Mouse (Mus musculus) midbrain, embryonic 12.5 days (tissue): ENCODE measurements around the gene Slc4a1. TPM values are rescaled to one million over a fixed set of nuclear protein-coding genes. Genes with fewer than 3 reads are reported as not detected.

Experiments used
- ATAC-seq: fragments of 200-750 bp; cut with Nextera tagmentation; 2 replicates; pipeline ENCODE4 v1.8.0; 2017; ENCODE audit warnings: low read depth, moderate TSS enrichment, moderate library complexity; ENCODE audit not compliant: low FRiP score
- H3K27ac ChIP-seq: fragments of 300-500 bp; sonication (generic); replicated peaks from 2 replicates; pipeline ENCODE4 v1.5.1; 2016; ENCODE audit warnings: mild to moderate bottlenecking
- H3K27me3 ChIP-seq: fragments of 300-500 bp; sonication (generic); 2 replicates; pipeline ENCODE4 v1.6.1; 2016; ENCODE audit warnings: mild to moderate bottlenecking
- H3K36me3 ChIP-seq: fragments of 300-500 bp; sonication (generic); 2 replicates; pipeline ENCODE4 v1.6.1; 2016
- H3K4me1 ChIP-seq: fragments of 300-500 bp; sonication (generic); 2 replicates; pipeline ENCODE4 v1.6.1; 2016
- H3K4me2 ChIP-seq: fragments of 300-500 bp; sonication (generic); replicated peaks from 2 replicates; pipeline ENCODE4 v1.6.1; 2016; ENCODE audit warnings: mild to moderate bottlenecking, moderate library complexity
- H3K4me3 ChIP-seq: fragments of 300-500 bp; sonication (generic); 2 replicates; pipeline ENCODE4 v1.5.1; 2016; ENCODE audit warnings: mild to moderate bottlenecking
- H3K9ac ChIP-seq: fragments of 300-500 bp; sonication (generic); replicated peaks from 2 replicates; pipeline ENCODE4 v1.6.1; 2016; ENCODE audit warnings: mild to moderate bottlenecking, moderate library complexity
- H3K9me3 ChIP-seq: fragments of 300-500 bp; sonication (generic); 2 replicates; pipeline ENCODE4 v1.6.1; 2016; ENCODE audit warnings: mild to moderate bottlenecking
- WGBS: fragments of 180-500 bp; shearing (Covaris S2); methylation state at CpG from one replicate; pipeline ENCODE4 v1.1.7; 2016; 5-methylcytosine and 5-hydroxymethylcytosine counted together
- polyA plus RNA-seq: library from polyadenylated mRNA; unstranded; fragments of >200 nt; fragmentation: Nextera tagmentation; extraction: Ambion mirVana; gene quantifications from 2 replicates; pipeline ENCODE4 v1.2.1, GENCODE M21; 2016

The Slc4a1 gene
- polyA plus RNA-seq, 1 experiment from 2014 or later, result 30.4 TPM

- H3K27ac ChIP-seq, result no peak overlapping the region
- no peaks in the 10 kb centered on the region for H3K36me3 ChIP-seq
- no peak overlapping the region for H3K9ac ChIP-seq
- 55% methylated on average over 12 of the region's 12 CpGs for WGBS
- no peaks in the 10 kb centered on the region for H3K27me3 ChIP-seq
- no peak overlapping the region for H3K4me3 ChIP-seq
- H3K4me2 ChIP-seq, result no peak overlapping the region
- ATAC-seq, result no peak
- H3K9me3 ChIP-seq, result no peaks in the 10 kb centered on the region
- peaks cover 3% of the 10 kb centered on the region; the same call in 1 of the 2 replicates for H3K4me1 ChIP-seq
These were observed 23.3 kb downstream of the Slc4a1 start for GRCm38 (mm10) chr11:102342742-102343141.

DNA sequence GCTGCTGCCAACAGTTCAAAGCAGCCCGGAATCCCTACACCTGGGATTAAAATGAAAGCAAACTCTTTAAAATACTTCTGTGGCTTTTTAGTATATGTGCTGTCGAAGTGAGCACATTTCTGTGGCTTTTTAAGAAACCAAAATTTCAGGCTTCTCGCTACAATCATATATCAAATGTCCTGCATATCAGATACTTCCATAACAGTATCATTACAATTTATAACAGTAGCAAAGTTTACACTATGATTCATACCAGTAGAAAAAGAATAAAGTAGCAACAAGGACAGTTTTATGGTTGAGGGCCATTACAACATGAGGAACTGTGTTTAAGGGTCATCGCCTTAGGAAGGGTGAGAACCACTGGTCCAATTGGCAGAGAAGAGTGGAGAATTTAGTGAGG lies 24.9 kb downstream of the Slc4a1 start:
- no peaks in the 10 kb centered on the region for H3K27me3 ChIP-seq
- ATAC-seq, result no peak
- no peak overlapping the region for H3K4me3 ChIP-seq
- no peaks in the 10 kb centered on the region for H3K9me3 ChIP-seq
- H3K9ac ChIP-seq, result no peak overlapping the region
- no peak overlapping the region for H3K4me2 ChIP-seq
- no peaks in the 10 kb centered on the region for H3K36me3 ChIP-seq
- no peak overlapping the region for H3K27ac ChIP-seq
- H3K4me1 ChIP-seq, result no peaks in the 10 kb centered on the region; the same call in 1 of the 2 replicates
- WGBS, result 93% methylated on average over 4 of the region's 4 CpGs

DNA sequence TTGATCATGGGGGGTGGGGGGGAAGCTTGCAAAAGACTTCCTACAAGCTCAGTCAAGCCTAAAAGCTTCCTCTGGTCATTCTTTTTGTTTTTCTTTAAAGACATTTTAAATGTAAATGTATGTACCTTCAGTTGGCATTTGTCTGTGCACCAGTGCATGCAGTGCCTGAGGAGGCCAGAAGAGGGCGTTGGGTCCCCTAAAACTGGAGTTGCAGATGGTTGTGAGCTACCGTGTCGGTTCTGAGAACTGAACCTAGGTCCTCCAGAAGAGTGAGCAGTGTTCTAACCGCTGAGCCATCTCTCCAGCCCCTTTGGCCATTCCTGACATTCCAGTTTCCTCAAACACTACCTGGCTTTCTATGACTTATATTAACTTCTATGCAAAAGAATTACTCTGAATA lies 26.4 kb downstream of the Slc4a1 start:
- WGBS, result 60% methylated on average over 4 of the region's 4 CpGs
- H3K4me1 ChIP-seq, result peaks cover 6% of the 10 kb centered on the region
- H3K36me3 ChIP-seq, result no peaks in the 10 kb centered on the region
- no peak for ATAC-seq
- no peak overlapping the region for H3K4me2 ChIP-seq
- H3K9me3 ChIP-seq, result no peaks in the 10 kb centered on the region
- no peak overlapping the region for H3K27ac ChIP-seq
- H3K4me3 ChIP-seq, result no peak overlapping the region
- H3K9ac ChIP-seq, result no peak overlapping the region
- no peaks in the 10 kb centered on the region for H3K27me3 ChIP-seq

DNA sequence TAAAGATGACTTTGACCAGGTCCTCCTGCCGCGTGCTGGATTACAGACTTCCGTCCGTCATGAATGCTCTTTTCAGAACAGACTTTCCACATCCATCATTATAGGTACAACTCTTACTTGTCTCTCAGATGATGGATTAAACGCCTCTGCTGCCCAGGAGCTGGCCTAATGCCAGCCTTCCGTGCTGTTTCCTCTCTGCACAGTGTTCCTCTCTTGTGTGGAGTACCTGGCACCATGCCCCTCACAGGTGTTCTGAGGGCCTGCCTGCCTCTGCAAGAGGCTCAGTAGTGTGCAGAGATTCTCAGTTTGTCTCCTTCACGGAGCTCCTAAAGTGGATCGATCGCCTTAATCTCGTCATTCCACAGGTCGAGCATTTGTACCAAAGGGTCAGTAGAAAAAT lies 26.8 kb downstream of the Slc4a1 start:
- Histone ChIP-seq H3K4me1 (peaks cover 6% of the 10 kb centered on the region), H3K9ac (no peak overlapping the region), H3K36me3 (no peaks in the 10 kb centered on the region), H3K9me3 (no peaks in the 10 kb centered on the region), H3K4me3 (no peak overlapping the region), H3K27me3 (no peaks in the 10 kb centered on the region), H3K27ac (no peak overlapping the region), H3K4me2 (no peak overlapping the region)
- WGBS, result 86% methylated on average over 11 of the region's 11 CpGs
- no peak for ATAC-seq

- no peaks in the 10 kb centered on the region for H3K9me3 ChIP-seq
- no peak overlapping the region for H3K4me2 ChIP-seq
- WGBS, result 65% methylated on average over 3 of the region's 3 CpGs
- H3K27ac ChIP-seq, result no peak overlapping the region
- H3K4me1 ChIP-seq, result peaks cover 6% of the 10 kb centered on the region
- H3K27me3 ChIP-seq, result no peaks in the 10 kb centered on the region
- no peak for ATAC-seq
- H3K4me3 ChIP-seq, result no peak overlapping the region
- H3K36me3 ChIP-seq, result no peaks in the 10 kb centered on the region
- H3K9ac ChIP-seq, result no peak overlapping the region
These were observed 27.4 kb downstream of the Slc4a1 start for GRCm38 (mm10) chr11:102338561-102338960.

DNA sequence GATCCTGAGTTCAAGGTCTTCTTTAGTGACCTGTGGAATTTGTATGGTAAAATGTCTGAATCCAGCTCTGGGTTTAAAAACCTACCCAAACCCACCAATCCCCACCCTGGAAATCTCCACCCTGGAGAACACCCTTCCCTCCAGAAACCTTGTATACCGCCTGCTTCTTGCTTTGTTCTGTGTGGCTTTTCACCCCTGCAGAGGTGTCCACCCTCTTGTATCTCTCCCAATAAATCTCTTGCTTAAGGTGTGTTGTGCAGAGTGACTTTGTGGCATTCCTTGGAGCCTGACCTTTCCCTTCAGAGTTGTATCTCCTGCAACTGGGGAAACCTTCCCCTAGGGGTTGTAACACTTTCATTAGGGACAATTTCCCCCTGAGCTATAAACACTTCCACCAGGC lies 28.1 kb downstream of the Slc4a1 start:
- Histone ChIP-seq H3K27me3 (no peaks in the 10 kb centered on the region), H3K9me3 (no peaks in the 10 kb centered on the region), H3K4me2 (no peak overlapping the region), H3K4me1 (peaks cover 6% of the 10 kb centered on the region), H3K9ac (no peak overlapping the region), H3K4me3 (no peak overlapping the region), H3K36me3 (no peaks in the 10 kb centered on the region), H3K27ac (no peak overlapping the region)
- no peak for ATAC-seq
- WGBS, result 81% methylated on average over 1 of the region's 1 CpGs

DNA sequence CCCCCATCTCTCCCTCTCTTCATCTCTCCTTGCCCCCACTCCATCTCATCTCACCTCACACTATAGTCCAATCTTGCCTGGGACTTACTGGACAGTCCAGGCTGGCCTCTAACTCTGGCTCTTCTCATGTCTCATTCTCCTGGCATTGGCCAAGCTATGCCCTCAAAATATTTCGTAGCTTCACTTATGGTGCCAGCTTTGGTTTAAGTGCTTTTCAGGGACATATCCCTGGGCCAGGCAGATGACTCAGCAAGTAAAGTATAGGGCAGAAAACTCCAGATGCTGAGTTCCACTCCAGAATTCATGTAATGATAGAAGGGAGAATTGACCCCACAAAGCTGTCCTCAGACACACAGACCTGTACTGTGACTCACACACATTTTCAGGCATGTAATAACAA lies 29.8 kb downstream of the Slc4a1 start:
- no peak overlapping the region for H3K9ac ChIP-seq
- WGBS, result 75% methylated on average over 1 of the region's 1 CpGs
- H3K4me2 ChIP-seq, result no peak overlapping the region
- H3K27me3 ChIP-seq, result no peaks in the 10 kb centered on the region
- peaks cover 6% of the 10 kb centered on the region; the same call in 1 of the 2 replicates for H3K4me1 ChIP-seq
- no peak overlapping the region for H3K4me3 ChIP-seq
- H3K27ac ChIP-seq, result no peak overlapping the region
- H3K9me3 ChIP-seq, result no peaks in the 10 kb centered on the region
- ATAC-seq, result no peak
- H3K36me3 ChIP-seq, result no peaks in the 10 kb centered on the region

DNA sequence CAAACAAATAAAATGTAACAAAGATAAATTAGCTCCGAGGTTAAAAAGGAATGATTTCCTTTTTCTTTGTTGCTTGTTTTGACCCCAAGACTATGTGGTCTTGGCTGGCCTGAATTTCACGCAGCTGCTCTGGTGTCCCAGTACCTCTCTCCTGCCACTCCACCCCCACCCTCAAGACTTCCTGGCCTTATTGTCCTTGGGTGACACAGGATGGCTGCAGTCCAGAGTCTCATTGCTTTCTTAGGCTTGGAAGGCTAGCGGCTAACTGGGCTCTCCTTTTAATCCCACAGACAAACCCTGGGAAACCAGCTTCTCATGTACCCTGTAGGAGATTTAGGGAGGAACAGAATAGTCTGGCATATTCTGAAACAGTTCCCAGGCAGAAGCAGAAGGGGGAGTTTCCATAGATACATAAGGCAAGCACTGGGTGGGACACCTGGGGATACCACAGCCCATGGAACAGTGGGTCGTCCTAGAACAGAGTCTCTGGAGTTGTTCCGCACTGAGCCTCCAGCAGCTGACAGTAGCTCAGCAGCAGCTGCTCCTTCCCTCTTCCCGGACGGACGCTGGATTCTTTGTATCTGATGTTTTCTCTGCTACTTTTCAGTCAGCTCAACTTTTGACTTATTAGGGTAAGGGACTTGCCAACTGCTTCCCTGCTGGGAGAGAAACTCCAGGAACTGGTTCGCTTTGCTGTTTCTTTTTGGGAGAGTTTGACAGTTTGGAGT lies 30.9 kb downstream of the Slc4a1 start:
- no peak overlapping the region for H3K9ac ChIP-seq
- H3K36me3 ChIP-seq, result no peaks in the 10 kb centered on the region
- H3K27ac ChIP-seq, result no peak overlapping the region
- H3K4me1 ChIP-seq, result peaks cover 6% of the 10 kb centered on the region; the same call in 1 of the 2 replicates
- WGBS, result 45% methylated on average over 9 of the region's 9 CpGs
- no peak overlapping the region for H3K4me3 ChIP-seq
- no peaks in the 10 kb centered on the region for H3K9me3 ChIP-seq
- no peak overlapping the region for H3K4me2 ChIP-seq
- H3K27me3 ChIP-seq, result no peaks in the 10 kb centered on the region
- no peak for ATAC-seq

DNA sequence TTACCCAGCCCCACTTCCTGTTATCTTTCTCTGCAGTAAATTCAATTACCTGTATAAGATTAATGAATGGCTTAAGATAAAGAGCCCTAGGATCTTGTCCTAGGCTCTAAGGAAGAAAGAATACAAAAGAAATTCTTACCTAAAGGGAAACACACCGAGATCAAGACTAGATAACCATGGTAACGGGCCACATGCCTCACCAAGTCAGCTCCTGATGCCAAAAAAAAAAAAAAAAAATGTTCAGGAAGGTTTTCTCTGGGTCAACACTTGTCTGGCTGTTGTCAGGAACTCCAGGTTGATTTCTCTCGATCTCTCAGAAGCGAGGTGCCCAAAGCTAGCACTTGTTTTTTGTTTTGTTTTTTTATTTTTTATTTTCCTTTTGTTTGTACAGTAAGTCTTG lies 32.0 kb downstream of the Slc4a1 start:
- WGBS, result 66% methylated on average over 4 of the region's 4 CpGs
- no peak overlapping the region for H3K9ac ChIP-seq
- peaks cover 6% of the 10 kb centered on the region; the same call in 1 of the 2 replicates for H3K4me1 ChIP-seq
- ATAC-seq, result no peak
- H3K36me3 ChIP-seq, result no peaks in the 10 kb centered on the region
- H3K4me2 ChIP-seq, result no peak overlapping the region
- H3K27ac ChIP-seq, result no peak overlapping the region
- H3K4me3 ChIP-seq, result no peak overlapping the region
- no peaks in the 10 kb centered on the region for H3K27me3 ChIP-seq
- H3K9me3 ChIP-seq, result no peaks in the 10 kb centered on the region

GRCm38 (mm10) chr11:102333061-102333460 lies 32.9 kb downstream of the Slc4a1 start:
- H3K9me3 ChIP-seq, result no peaks in the 10 kb centered on the region
- H3K4me2 ChIP-seq, result no peak overlapping the region
- peaks cover 6% of the 10 kb centered on the region; the same call in 1 of the 2 replicates for H3K4me1 ChIP-seq
- H3K27ac ChIP-seq, result no peak overlapping the region
- H3K27me3 ChIP-seq, result no peaks in the 10 kb centered on the region
- no peak for ATAC-seq
- no peaks in the 10 kb centered on the region for H3K36me3 ChIP-seq
- H3K4me3 ChIP-seq, result no peak overlapping the region
- H3K9ac ChIP-seq, result no peak overlapping the region

DNA sequence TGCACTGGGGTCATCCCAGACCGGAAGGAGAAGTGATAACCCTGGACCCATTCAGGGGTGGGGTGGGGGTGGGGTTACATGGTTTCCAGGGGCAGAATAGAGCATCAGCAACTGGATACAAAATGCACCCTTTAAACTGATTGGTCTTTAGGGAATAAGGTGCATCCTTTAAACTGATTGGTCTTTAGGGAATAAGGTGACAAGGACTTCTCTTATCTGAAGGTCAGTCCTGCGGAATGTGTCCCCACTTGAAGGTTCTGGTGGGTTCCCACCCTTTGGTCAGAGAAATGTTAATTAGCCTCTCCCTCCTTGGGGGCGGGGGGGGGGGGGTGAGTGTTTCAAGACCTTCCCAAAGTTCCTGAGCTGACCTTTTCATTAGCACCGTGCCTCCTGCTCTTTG lies 34.2 kb downstream of the Slc4a1 start:
- 71% methylated on average over 3 of the region's 4 CpGs for WGBS
- no peak overlapping the region for H3K4me3 ChIP-seq

GRCm38 (mm10) chr11:102330039-102330438 lies 36.0 kb downstream of the Slc4a1 start:
- Histone ChIP-seq H3K27ac (no peak overlapping the region), H3K9me3 (no peaks in the 10 kb centered on the region), H3K27me3 (no peaks in the 10 kb centered on the region), H3K4me1 (peaks cover 2% of the 10 kb centered on the region; the same call in 1 of the 2 replicates), H3K36me3 (no peaks in the 10 kb centered on the region), H3K4me3 (no peak overlapping the region), H3K4me2 (no peak overlapping the region), H3K9ac (no peak overlapping the region)
- ATAC-seq, result no peak
- 79% methylated on average over 3 of the region's 3 CpGs for WGBS

More for the DNA sequence above, 34.2 kb downstream of the Slc4a1 start:
- H3K27ac ChIP-seq, result no peak overlapping the region
- no peak overlapping the region for H3K4me2 ChIP-seq
- no peak for ATAC-seq
- no peaks in the 10 kb centered on the region for H3K9me3 ChIP-seq
- H3K27me3 ChIP-seq, result no peaks in the 10 kb centered on the region
- no peaks in the 10 kb centered on the region for H3K36me3 ChIP-seq
- H3K9ac ChIP-seq, result no peak overlapping the region
- H3K4me1 ChIP-seq, result peaks cover 6% of the 10 kb centered on the region; the same call in 1 of the 2 replicates

DNA sequence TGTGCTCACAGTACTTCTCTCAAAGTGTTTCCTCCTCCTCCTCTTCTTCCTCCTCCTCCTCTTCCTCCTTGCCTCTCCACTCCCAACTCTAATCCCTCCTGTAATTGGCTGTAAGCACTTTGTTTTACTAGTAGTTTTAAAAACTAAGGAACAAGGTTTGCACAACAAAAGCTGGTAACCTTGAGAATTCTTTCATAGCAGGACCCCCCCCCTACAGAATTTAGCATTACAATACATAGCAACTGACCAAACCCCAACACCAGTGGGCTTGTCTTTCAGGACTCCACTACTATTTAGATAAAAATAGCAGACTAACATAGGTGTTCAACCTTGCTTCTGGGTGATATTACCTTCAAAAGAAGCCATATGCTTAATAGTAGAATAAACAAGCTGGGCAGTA lies 36.5 kb downstream of the Slc4a1 start:
- Histone ChIP-seq H3K27me3 (no peaks in the 10 kb centered on the region), H3K4me1 (no peaks in the 10 kb centered on the region), H3K4me3 (no peak overlapping the region), H3K27ac (no peak overlapping the region), H3K9me3 (no peaks in the 10 kb centered on the region), H3K4me2 (no peak overlapping the region), H3K36me3 (no peaks in the 10 kb centered on the region), H3K9ac (no peak overlapping the region)
- no peak for ATAC-seq
